Mouse (Mus musculus) ES-Bruce4 (cell line): ENCODE measurements around the gene Mutyh. TPM values are rescaled to one million over a fixed set of nuclear protein-coding genes. Genes with fewer than 3 reads are reported as not detected.
A peak's percentile ranks its signal among the peaks of the same experiment; 100 is the strongest.

Source experiments
- H3K27ac ChIP-seq: 2 replicates; pipeline ENCODE4 v1.5.1; 2012; ENCODE audit warnings: low read length, inconsistent platforms; ENCODE audit not compliant: insufficient read depth
- H3K27me3 ChIP-seq: 2 replicates; pipeline ENCODE4 v1.6.1; 2012; ENCODE audit warnings: mild to moderate bottlenecking, low read length, inconsistent platforms; ENCODE audit not compliant: control insufficient read depth, poor library complexity, insufficient read depth, severe bottlenecking
- H3K36me3 ChIP-seq: 2 replicates; pipeline ENCODE4 v1.6.1; 2012; ENCODE audit warnings: inconsistent platforms, mild to moderate bottlenecking, low read length, moderate library complexity; ENCODE audit not compliant: control insufficient read depth, poor library complexity, insufficient read depth, severe bottlenecking
- H3K4me1 ChIP-seq: one replicate; pipeline ENCODE4 v1.8.1; 2011; ENCODE audit warnings: low read length; ENCODE audit not compliant: control insufficient read depth, insufficient read depth
- H3K4me3 ChIP-seq: 2 replicates; pipeline ENCODE4 v1.5.1; 2011; ENCODE audit warnings: low read depth, mild to moderate bottlenecking, low read length
- H3K9ac ChIP-seq: 2 replicates; pipeline ENCODE4 v1.6.1; 2012; ENCODE audit warnings: low read depth, mild to moderate bottlenecking, inconsistent platforms; ENCODE audit not compliant: poor library complexity, severe bottlenecking
- H3K9me3 ChIP-seq: replicated peaks from 2 replicates; pipeline ENCODE4 v1.6.1; 2012; ENCODE audit warnings: mild to moderate bottlenecking, low read length, inconsistent platforms; ENCODE audit not compliant: control insufficient read depth, poor library complexity, insufficient read depth, severe bottlenecking
- CTCF ChIP-seq: IDR thresholded peaks from one replicate; pipeline ENCODE4 v1.8.1; 2011; ENCODE audit warnings: low read depth, low read length
- EP300 ChIP-seq: IDR thresholded peaks from 2 replicates; pipeline ENCODE4 v1.6.1; 2011; ENCODE audit warnings: low read depth, low read length; ENCODE audit not compliant: insufficient read depth
- POLR2A ChIP-seq: IDR thresholded peaks from one replicate; pipeline ENCODE4 v1.8.1; 2011; ENCODE audit warnings: low read length; ENCODE audit not compliant: insufficient read depth
- polyA plus RNA-seq: library from polyadenylated mRNA; stranded (reverse); fragments of >200 nt; gene quantifications from 2 replicates; pipeline ENCODE4 v1.2.4, GENCODE M21; 2011; ENCODE audit warnings: low read depth; ENCODE audit not compliant: missing spikeins, insufficient read depth, insufficient read length

The Mutyh gene
- 23.6 and 30.0 TPM in 2 replicates for polyA plus RNA-seq

- Histone ChIP-seq H3K27me3 (no peaks in the 10 kb centered on the region), H3K4me3 (peak within 1 kb of the TSS; percentile 99), H3K9ac (peak within 1 kb of the TSS; percentile 89), H3K9me3 (no peaks in the 10 kb centered on the region), H3K4me1 (peaks cover 2% of the 10 kb centered on the region), H3K27ac (peak within 1 kb of the TSS; percentile 40; the same call in 1 of the 2 replicates), H3K36me3 (peaks cover 26% of the 10 kb centered on the region)
- no peak for TF ChIP-seq CTCF
- TF ChIP-seq POLR2A = peak; percentile 42
- no peak for TF ChIP-seq EP300
Observed at GRCm38 (mm10) chr4:116807197-116808129, at the start of gene Mutyh, which contains the start of gene Toe1. Gene Mutyh, plus strand, starts transcription at chr4:116807723. Gene Toe1, minus strand, starts transcription at chr4:116807640.

DNA sequence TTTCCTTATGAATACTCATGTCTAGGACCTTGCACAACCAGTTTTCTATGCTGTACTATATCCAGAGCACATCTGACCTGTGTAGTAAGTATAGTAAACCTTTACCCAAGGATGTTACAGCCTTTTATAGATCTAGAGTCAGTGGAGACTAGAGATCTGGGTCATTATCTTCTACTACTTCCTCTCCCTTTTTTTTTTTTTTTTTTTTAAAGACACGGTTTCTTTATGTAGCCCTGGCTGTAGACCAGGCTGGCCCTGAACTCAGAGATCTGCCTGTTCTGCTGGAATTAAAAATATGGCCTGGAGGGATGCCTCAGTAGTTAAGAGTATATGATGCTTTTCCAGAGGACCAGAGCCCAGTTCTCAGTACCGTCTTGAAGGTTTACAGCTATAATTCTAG is 45.6 kb upstream of the Mutyh start:
- H3K4me3 ChIP-seq = no peak overlapping the region
- no peak overlapping the region for H3K27ac ChIP-seq
- H3K9ac ChIP-seq = no peak overlapping the region
- no peaks in the 10 kb centered on the region for H3K27me3 ChIP-seq
- TF ChIP-seq EP300 (no peak), CTCF (no peak), POLR2A (no peak)
- H3K36me3 ChIP-seq = no peaks in the 10 kb centered on the region
- H3K4me1 ChIP-seq = no peaks in the 10 kb centered on the region
- H3K9me3 ChIP-seq = no peaks in the 10 kb centered on the region

DNA sequence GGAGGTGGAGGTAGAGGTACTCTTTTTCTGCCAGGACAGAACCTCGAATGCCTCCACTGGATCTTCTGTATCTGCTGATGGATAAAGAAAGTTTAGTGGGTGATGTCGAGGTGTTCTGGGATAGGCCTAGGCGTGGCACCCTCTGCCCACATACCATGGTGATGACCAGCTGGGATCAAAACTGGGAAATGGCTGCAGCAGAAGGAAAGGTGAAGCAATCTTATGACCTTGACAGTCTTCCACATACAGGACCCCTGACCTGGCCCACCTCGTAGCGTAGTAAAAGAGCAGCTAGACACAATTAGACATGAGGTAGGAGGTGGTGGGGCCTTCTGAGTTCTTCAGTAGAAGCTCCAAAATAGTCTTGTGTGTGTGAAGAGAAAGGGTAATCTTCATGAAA is 43.5 kb upstream of the Mutyh start:
- Histone ChIP-seq H3K9ac (no peak overlapping the region), H3K9me3 (no peaks in the 10 kb centered on the region), H3K36me3 (no peaks in the 10 kb centered on the region), H3K4me1 (peaks cover under 1% of the 10 kb centered on the region), H3K4me3 (no peak overlapping the region), H3K27me3 (no peaks in the 10 kb centered on the region), H3K27ac (no peak overlapping the region)
- TF ChIP-seq POLR2A (no peak), EP300 (no peak), CTCF (no peak)

GRCm38 (mm10) chr4:116768510-116768909 is 39.0 kb upstream of the Mutyh start:
- Histone ChIP-seq H3K27me3 (no peaks in the 10 kb centered on the region), H3K27ac (peak overlapping the region; percentile 1; the same call in 1 of the 2 replicates), H3K9me3 (no peaks in the 10 kb centered on the region), H3K36me3 (0 out of 2 replicates have a peak, but pooled peaks cover 2% of the 10 kb centered on the region), H3K4me1 (peaks cover 1% of the 10 kb centered on the region), H3K4me3 (no peak overlapping the region), H3K9ac (no peak overlapping the region)
- no peak for TF ChIP-seq CTCF
- no peak for TF ChIP-seq POLR2A
- TF ChIP-seq EP300 = no peak

- no peak for TF ChIP-seq EP300
- TF ChIP-seq CTCF = no peak
- no peak for TF ChIP-seq POLR2A
- H3K9me3 ChIP-seq = no peaks in the 10 kb centered on the region
- H3K4me1 ChIP-seq = peaks cover 4% of the 10 kb centered on the region
- 0 out of 2 replicates have a peak overlapping the region, but pooled peaks have one; percentile 1 for H3K27ac ChIP-seq
- H3K27me3 ChIP-seq = no peaks in the 10 kb centered on the region
- no peak overlapping the region for H3K9ac ChIP-seq
- 0 out of 2 replicates have a peak, but pooled peaks cover 2% of the 10 kb centered on the region for H3K36me3 ChIP-seq
- no peak overlapping the region for H3K4me3 ChIP-seq
Observed at GRCm38 (mm10) chr4:116769060-116769459, 38.5 kb upstream of the Mutyh start.
